Mouse (Mus musculus) cerebellum, postnatal 25 days (tissue): Measurements from ENCODE around the gene Sh3rf3.

Experiments used
- DNase-seq, 2 experiments: peaks; one replicate each; pipeline ENCODE4 v3.0.0; 2021; ENCODE audit warnings: mixed read lengths in 2 of 2

Sh3rf3 gene

GRCm38 (mm10) chr10:58854548-58855198 lies 41.5 kb downstream of the Sh3rf3 start:
- no peak for DNase-seq

- DNase-seq = no peak
These were observed 42.1 kb downstream of the Sh3rf3 start for GRCm38 (mm10) chr10:58855199-58855751.

GRCm38 (mm10) chr10:58855814-58856213 lies 42.7 kb downstream of the Sh3rf3 start:
- no peak for DNase-seq

- no peak for DNase-seq
These were observed 43.6 kb downstream of the Sh3rf3 start for GRCm38 (mm10) chr10:58856742-58857141.

GRCm38 (mm10) chr10:58864735-58865134 lies 51.6 kb downstream of the Sh3rf3 start:
- DNase-seq = no peak

- DNase-seq = no peak
These were observed 54.4 kb downstream of the Sh3rf3 start for GRCm38 (mm10) chr10:58867536-58867935.

GRCm38 (mm10) chr10:58869836-58870235 lies 56.7 kb downstream of the Sh3rf3 start:
- no peak for DNase-seq

GRCm38 (mm10) chr10:58871149-58871820 lies 58.1 kb downstream of the Sh3rf3 start:
- DNase-seq = no peak

- DNase-seq = no peak
These were observed 58.8 kb downstream of the Sh3rf3 start for GRCm38 (mm10) chr10:58871821-58872577.

- DNase-seq = no peak
These were observed 64.7 kb downstream of the Sh3rf3 start for GRCm38 (mm10) chr10:58877835-58878234.

- DNase-seq = no peak
These were observed 65.5 kb downstream of the Sh3rf3 start for GRCm38 (mm10) chr10:58878636-58879035.

GRCm38 (mm10) chr10:58882741-58883140 lies 69.6 kb downstream of the Sh3rf3 start:
- DNase-seq = no peak

GRCm38 (mm10) chr10:58885351-58885750 lies 72.2 kb downstream of the Sh3rf3 start:
- DNase-seq = peak in 1 of 2 experiments; percentile 12

- DNase-seq = no peak
These were observed 72.7 kb downstream of the Sh3rf3 start for GRCm38 (mm10) chr10:58885816-58886215.

GRCm38 (mm10) chr10:58890671-58891439 lies 77.7 kb downstream of the Sh3rf3 start:
- no peak for DNase-seq

GRCm38 (mm10) chr10:58895431-58895830 lies 82.3 kb downstream of the Sh3rf3 start:
- DNase-seq = no peak

GRCm38 (mm10) chr10:58897009-58897543 lies 83.9 kb downstream of the Sh3rf3 start:
- DNase-seq = no peak

- DNase-seq = no peak
These were observed 92.1 kb downstream of the Sh3rf3 start for GRCm38 (mm10) chr10:58905253-58905652.

GRCm38 (mm10) chr10:58907001-58907443 lies 93.9 kb downstream of the Sh3rf3 start:
- DNase-seq = peak; percentile 8 to 12

- no peak for DNase-seq
These were observed 95.3 kb downstream of the Sh3rf3 start for GRCm38 (mm10) chr10:58908451-58908850.

- DNase-seq = no peak
These were observed 102.4 kb downstream of the Sh3rf3 start for GRCm38 (mm10) chr10:58915301-58916245.
